Comparison of ENCODE assay signal across 10 mouse cellular contexts in genomic region chr16:25220552-25220951, GRCm38 (mm10).
DNase-seq lines count a peak whose midpoint lies in the region; ATAC-seq lines count a peak whose summit lies in the region.
"Had no signal": no experiment of that assay in that cellular context is flagged by ENCODE, and none has a peak within 500 bp of the region (broad histone marks: within the 10 kb centered on the region; RNA-seq: fewer than 3 reads in every experiment).

No protein-coding gene starts in this region.

- ATAC-seq in erythroid progenitor cell, adult 5-6 weeks (replicated peaks; ENCODE audit: low FRiP score, poor library complexity, severe bottlenecking): no peak

- DNase-seq in lung, postnatal 36 days: peak; percentile 10
- no peak for DNase-seq in lung, postnatal 4 days
- peak; percentile 8 to 33 for DNase-seq in adrenal gland, postnatal 4 days (ENCODE audit: low spot score in 2 of 2)
- DNase-seq in heart, postnatal 36 days: peak; percentile 37 to 38
- DNase-seq in testis, postnatal 14 days (ENCODE audit: low spot score): peak; percentile 38
- DNase-seq in left cerebral cortex, postnatal 36 days (ENCODE audit: low spot score in 2 of 2): no peak
- DNase-seq: cerebellum, adult 11 months; lung, postnatal 14 days; right cerebral cortex, adult 18-20 months had no signal

- intact Hi-C loops in heart, postnatal 36 days (cut with DNase I): no loop called here
- intact Hi-C loops in left cerebral cortex, postnatal 36 days (cut with DNase I): no loop called here

Comparison
In these comparisons a context has a peak if more than half of its experiments do, and no peak if none do; other contexts are left out.
1. DNase-seq: peak in lung, postnatal 36 days (single experiment), adrenal gland, postnatal 4 days (2 of 2), heart, postnatal 36 days (2 of 2) and testis, postnatal 14 days (single experiment); none in lung, postnatal 4 days (0 of 2) and left cerebral cortex, postnatal 36 days (0 of 2).